Mouse (Mus musculus) ES-Bruce4 (cell line): Measurements from ENCODE around the gene Acot12. TPM values are rescaled to one million over a fixed set of nuclear protein-coding genes. Genes with fewer than 3 reads are reported as not detected.

Experiments
- H3K27ac ChIP-seq: 2 replicates; pipeline ENCODE4 v1.5.1; 2012; ENCODE audit warnings: low read length, inconsistent platforms; ENCODE audit not compliant: insufficient read depth
- H3K27me3 ChIP-seq: 2 replicates; pipeline ENCODE4 v1.6.1; 2012; ENCODE audit warnings: mild to moderate bottlenecking, low read length, inconsistent platforms; ENCODE audit not compliant: control insufficient read depth, poor library complexity, insufficient read depth, severe bottlenecking
- H3K36me3 ChIP-seq: 2 replicates; pipeline ENCODE4 v1.6.1; 2012; ENCODE audit warnings: inconsistent platforms, mild to moderate bottlenecking, low read length, moderate library complexity; ENCODE audit not compliant: control insufficient read depth, poor library complexity, insufficient read depth, severe bottlenecking
- H3K4me1 ChIP-seq: one replicate; pipeline ENCODE4 v1.8.1; 2011; ENCODE audit warnings: low read length; ENCODE audit not compliant: control insufficient read depth, insufficient read depth
- H3K4me3 ChIP-seq: 2 replicates; pipeline ENCODE4 v1.5.1; 2011; ENCODE audit warnings: low read depth, mild to moderate bottlenecking, low read length
- H3K9ac ChIP-seq: 2 replicates; pipeline ENCODE4 v1.6.1; 2012; ENCODE audit warnings: low read depth, mild to moderate bottlenecking, inconsistent platforms; ENCODE audit not compliant: poor library complexity, severe bottlenecking
- H3K9me3 ChIP-seq: replicated peaks from 2 replicates; pipeline ENCODE4 v1.6.1; 2012; ENCODE audit warnings: mild to moderate bottlenecking, low read length, inconsistent platforms; ENCODE audit not compliant: control insufficient read depth, poor library complexity, insufficient read depth, severe bottlenecking
- CTCF ChIP-seq: IDR thresholded peaks from one replicate; pipeline ENCODE4 v1.8.1; 2011; ENCODE audit warnings: low read depth, low read length
- EP300 ChIP-seq: IDR thresholded peaks from 2 replicates; pipeline ENCODE4 v1.6.1; 2011; ENCODE audit warnings: low read depth, low read length; ENCODE audit not compliant: insufficient read depth
- POLR2A ChIP-seq: IDR thresholded peaks from one replicate; pipeline ENCODE4 v1.8.1; 2011; ENCODE audit warnings: low read length; ENCODE audit not compliant: insufficient read depth
- polyA plus RNA-seq: library from polyadenylated mRNA; stranded (reverse); fragments of >200 nt; gene quantifications from 2 replicates; pipeline ENCODE4 v1.2.4, GENCODE M21; 2011; ENCODE audit warnings: low read depth; ENCODE audit not compliant: missing spikeins, insufficient read depth, insufficient read length

Gene Acot12
- polyA plus RNA-seq, 1 experiment: not detected

DNA sequence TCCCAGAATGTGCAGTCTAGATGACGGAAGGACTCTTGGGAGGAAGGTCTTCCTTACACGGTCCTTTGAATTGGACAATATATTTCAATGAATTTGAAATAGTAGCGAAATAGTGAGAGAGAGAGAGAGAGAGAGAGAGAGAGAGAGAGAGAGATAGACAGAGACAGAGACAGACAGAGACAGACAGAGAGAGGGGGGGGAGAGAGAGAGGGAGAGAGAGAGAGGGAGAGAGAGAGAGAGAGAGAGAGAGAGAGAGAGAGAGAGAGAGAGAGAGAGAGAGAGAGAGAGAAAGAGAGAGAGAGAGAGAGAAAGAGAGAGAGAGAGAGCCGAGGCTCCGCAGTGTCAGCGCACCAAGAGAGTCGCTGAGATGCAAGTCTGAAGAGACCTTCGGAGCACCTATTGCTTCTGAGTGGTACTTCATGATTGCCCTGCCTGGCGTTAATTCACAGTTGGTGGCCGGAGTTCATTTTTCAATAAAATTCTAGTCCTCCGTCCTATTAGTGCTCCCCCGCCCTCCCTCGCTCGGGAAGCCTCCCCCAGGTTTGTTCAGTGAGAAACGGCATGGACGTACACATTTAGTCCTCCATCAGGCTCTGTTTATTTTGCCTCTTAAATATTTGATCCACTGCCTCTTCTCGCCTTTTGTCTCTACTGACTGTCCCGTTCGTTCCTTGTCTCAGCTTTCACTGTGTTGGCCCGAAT, 66.7 kb downstream of the Acot12 start:
- H3K27me3 ChIP-seq: no peaks in the 10 kb centered on the region
- no peaks in the 10 kb centered on the region for H3K9me3 ChIP-seq
- TF ChIP-seq EP300 (no peak), POLR2A (no peak), CTCF (no peak)
- peak overlapping the region; percentile 16; the same call in 1 of the 2 replicates for H3K27ac ChIP-seq
- no peaks in the 10 kb centered on the region for H3K4me1 ChIP-seq
- H3K36me3 ChIP-seq: peaks cover 12% of the 10 kb centered on the region
- H3K4me3 ChIP-seq: peak overlapping the region; percentile 83
- peak overlapping the region; percentile 88 for H3K9ac ChIP-seq

DNA sequence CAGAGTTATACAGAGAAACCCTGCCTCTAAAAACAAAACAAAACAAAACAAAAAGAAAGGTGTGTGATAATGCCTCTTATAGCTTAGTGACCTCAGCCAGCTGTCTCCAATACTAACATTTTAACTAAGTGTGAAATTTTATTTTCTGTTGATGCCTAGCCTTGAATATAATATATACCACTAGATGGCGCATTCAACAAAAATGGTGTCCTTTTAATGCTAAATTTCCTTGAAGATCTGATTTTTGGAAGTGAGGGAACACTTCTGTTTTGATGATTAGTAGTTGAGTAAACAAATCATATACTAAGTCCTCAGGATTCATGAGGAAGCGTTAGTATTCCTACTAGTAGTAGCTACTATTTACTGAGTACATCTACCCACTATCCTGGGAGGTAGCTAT, 68.2 kb downstream of the Acot12 start:
- peaks cover 8% of the 10 kb centered on the region for H3K9me3 ChIP-seq
- H3K36me3 ChIP-seq: peaks cover 12% of the 10 kb centered on the region
- H3K4me1 ChIP-seq: no peaks in the 10 kb centered on the region
- no peak for TF ChIP-seq EP300
- TF ChIP-seq POLR2A: no peak
- no peak for TF ChIP-seq CTCF
- no peaks in the 10 kb centered on the region for H3K27me3 ChIP-seq
- no peak overlapping the region for H3K4me3 ChIP-seq
- no peak overlapping the region for H3K9ac ChIP-seq
- H3K27ac ChIP-seq: no peak overlapping the region

DNA sequence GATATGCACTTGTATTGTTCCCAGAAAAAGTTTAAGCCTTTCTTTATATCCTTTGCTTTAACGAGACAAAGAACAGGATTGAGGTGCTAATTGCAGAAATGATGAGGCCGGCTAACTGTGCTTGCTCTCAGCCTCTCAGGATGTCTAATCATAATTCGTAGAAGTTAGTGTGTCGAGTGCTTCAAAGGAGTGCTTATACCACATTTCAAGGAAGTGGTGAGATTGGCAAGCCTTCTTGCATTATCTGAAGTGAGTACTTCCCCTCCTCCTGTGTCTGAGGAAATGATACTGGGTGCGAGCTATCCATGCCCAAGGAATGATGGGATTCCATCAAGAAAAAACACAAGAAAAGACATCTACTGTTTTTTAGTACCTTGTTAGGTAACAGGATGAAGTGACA, 73.4 kb downstream of the Acot12 start:
- H3K9me3 ChIP-seq: peaks cover 8% of the 10 kb centered on the region
- H3K36me3 ChIP-seq: no peaks in the 10 kb centered on the region
- TF ChIP-seq CTCF (no peak), POLR2A (no peak), EP300 (no peak)
- no peaks in the 10 kb centered on the region for H3K27me3 ChIP-seq
- no peak overlapping the region for H3K4me3 ChIP-seq
- no peak overlapping the region; the same call in 1 of the 2 replicates for H3K9ac ChIP-seq
- no peaks in the 10 kb centered on the region for H3K4me1 ChIP-seq
- H3K27ac ChIP-seq: no peak overlapping the region

DNA sequence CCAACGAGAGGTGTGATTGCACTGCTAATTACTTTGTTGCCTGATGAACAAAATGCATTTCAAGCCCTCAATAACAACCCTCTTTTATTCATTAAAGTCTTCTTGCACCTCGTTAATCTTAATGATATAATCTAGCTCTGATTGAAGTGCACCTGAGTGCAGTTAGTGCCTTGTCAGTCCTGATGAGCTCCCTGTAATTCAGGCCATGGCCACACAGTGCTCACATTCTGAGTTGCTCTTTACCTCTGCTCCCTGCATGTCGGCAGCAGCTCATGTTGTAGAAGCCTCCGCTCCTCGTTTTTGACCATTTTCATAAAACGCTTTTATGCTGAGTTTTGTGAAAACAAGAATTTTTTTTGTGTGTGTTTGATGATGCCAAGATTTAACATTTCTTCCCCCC, 82.4 kb downstream of the Acot12 start:
- H3K4me1 ChIP-seq: no peaks in the 10 kb centered on the region
- no peak overlapping the region for H3K27ac ChIP-seq
- H3K9me3 ChIP-seq: no peaks in the 10 kb centered on the region
- no peak overlapping the region for H3K9ac ChIP-seq
- no peaks in the 10 kb centered on the region for H3K36me3 ChIP-seq
- no peak for TF ChIP-seq EP300
- TF ChIP-seq POLR2A: no peak
- TF ChIP-seq CTCF: no peak
- H3K27me3 ChIP-seq: no peaks in the 10 kb centered on the region
- no peak overlapping the region for H3K4me3 ChIP-seq

DNA sequence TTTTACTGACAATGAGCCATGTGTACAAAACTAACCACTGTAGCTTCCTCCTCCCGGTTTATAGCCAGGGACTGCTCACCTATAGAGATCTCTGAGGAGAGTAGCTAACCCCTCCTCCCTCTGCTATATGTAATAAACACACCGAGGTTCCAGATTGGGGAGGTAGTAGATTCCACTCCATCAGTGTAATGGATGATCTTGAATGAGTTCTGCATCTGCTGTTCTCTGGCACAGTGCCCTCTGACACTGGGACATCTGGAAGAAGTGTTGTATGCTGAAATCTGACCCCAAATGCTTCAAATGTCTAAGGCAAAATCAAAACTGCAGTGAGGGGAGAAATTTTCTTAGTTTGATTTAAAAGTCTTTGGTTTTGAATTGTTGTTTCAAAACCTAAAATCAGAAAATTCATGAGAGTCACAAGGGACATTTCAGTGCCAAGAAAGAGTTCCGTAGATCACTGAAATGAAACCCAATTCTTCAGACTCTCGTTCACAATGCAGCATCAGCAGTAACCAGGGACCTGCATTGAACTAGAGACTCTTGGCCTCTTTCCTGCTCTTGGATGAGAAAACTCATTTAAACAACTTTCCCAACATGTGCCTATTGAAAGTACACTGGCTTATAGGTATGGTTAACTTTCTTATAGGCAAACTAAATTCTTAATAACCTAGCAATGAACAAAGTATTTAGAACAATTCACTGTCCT, 83.7 kb downstream of the Acot12 start:
- H3K9ac ChIP-seq: no peak overlapping the region
- TF ChIP-seq CTCF: no peak
- no peak for TF ChIP-seq POLR2A
- no peak for TF ChIP-seq EP300
- H3K4me1 ChIP-seq: no peaks in the 10 kb centered on the region
- no peaks in the 10 kb centered on the region for H3K36me3 ChIP-seq
- H3K4me3 ChIP-seq: no peak overlapping the region
- no peak overlapping the region for H3K27ac ChIP-seq
- no peaks in the 10 kb centered on the region for H3K9me3 ChIP-seq
- H3K27me3 ChIP-seq: no peaks in the 10 kb centered on the region

DNA sequence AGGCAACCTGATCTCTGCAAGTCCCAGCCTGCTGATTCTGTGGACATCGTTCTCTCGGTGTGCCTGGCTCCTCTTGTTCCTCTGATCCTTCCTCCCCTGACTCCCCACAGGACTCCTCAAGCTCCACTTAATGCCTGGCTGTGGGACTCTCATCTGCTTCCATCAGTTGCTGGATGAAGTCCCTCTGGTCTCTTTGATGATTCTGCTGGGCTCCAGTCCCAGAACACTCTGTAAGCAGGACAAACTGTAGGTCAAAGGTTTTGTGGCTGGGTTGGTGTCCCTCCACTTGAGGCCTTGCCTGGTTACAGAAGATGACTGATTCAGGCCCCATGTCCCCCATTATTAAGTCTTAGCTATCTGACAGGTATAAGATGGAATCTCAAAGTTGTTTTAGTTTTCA, 84.8 kb downstream of the Acot12 start:
- Histone ChIP-seq H3K36me3 (no peaks in the 10 kb centered on the region), H3K9ac (no peak overlapping the region), H3K27ac (no peak overlapping the region), H3K27me3 (no peaks in the 10 kb centered on the region), H3K9me3 (no peaks in the 10 kb centered on the region), H3K4me1 (no peaks in the 10 kb centered on the region), H3K4me3 (no peak overlapping the region)
- TF ChIP-seq POLR2A (no peak), EP300 (no peak), CTCF (no peak)
